Mouse (Mus musculus) liver, embryonic 12.5 days (tissue): ENCODE data around the gene Cntd1. TPM values are rescaled to one million over a fixed set of nuclear protein-coding genes. Genes with fewer than 3 reads are reported as not detected.
"Not testable (repeated sequence)": the region's sequence is repeated elsewhere in the genome, so short reads cannot be mapped to it uniquely, and the experiment has no call there.

ENCODE experiments used
- ATAC-seq: fragments of 200-750 bp; cut with Nextera tagmentation; 2 replicates; pipeline ENCODE4 v1.8.0; 2017; ENCODE audit warnings: moderate number of reproducible peaks, mild to moderate bottlenecking, moderate library complexity
- H3K27ac ChIP-seq: fragments of 300-500 bp; sonication (generic); 2 replicates; pipeline ENCODE4 v1.5.1; 2016; ENCODE audit warnings: mild to moderate bottlenecking
- H3K27me3 ChIP-seq: fragments of 300-500 bp; sonication (generic); replicated peaks from 2 replicates; pipeline ENCODE4 v1.6.1; 2016; ENCODE audit warnings: mild to moderate bottlenecking, moderate library complexity
- H3K36me3 ChIP-seq: fragments of 300-500 bp; sonication (generic); 2 replicates; pipeline ENCODE4 v1.6.1; 2016; ENCODE audit warnings: mild to moderate bottlenecking, moderate library complexity
- H3K4me1 ChIP-seq: fragments of 300-500 bp; sonication (generic); 2 replicates; pipeline ENCODE4 v1.6.1; 2016
- H3K4me2 ChIP-seq: fragments of 300-500 bp; sonication (generic); 2 replicates; pipeline ENCODE4 v1.6.1; 2016; ENCODE audit warnings: mild to moderate bottlenecking, moderate library complexity
- H3K4me3 ChIP-seq: fragments of 300-500 bp; sonication (generic); 2 replicates; pipeline ENCODE4 v1.5.1; 2016; ENCODE audit warnings: mild to moderate bottlenecking, moderate library complexity
- H3K9ac ChIP-seq: fragments of 300-500 bp; sonication (generic); 2 replicates; pipeline ENCODE4 v1.6.1; 2016; ENCODE audit warnings: mild to moderate bottlenecking, moderate library complexity
- H3K9me3 ChIP-seq: fragments of 300-500 bp; sonication (generic); replicated peaks from 2 replicates; pipeline ENCODE4 v1.6.1; 2016; ENCODE audit warnings: mild to moderate bottlenecking, moderate library complexity
- WGBS: fragments of 180-500 bp; shearing (Covaris S2); methylation state at CpG from one replicate; pipeline ENCODE4 v1.1.7; 2016; ENCODE audit not compliant: insufficient replicate concordance; 5-methylcytosine and 5-hydroxymethylcytosine counted together
- polyA plus RNA-seq: library from polyadenylated mRNA; unstranded; fragments of >200 nt; fragmentation: Nextera tagmentation; extraction: Ambion mirVana; gene quantifications from 2 replicates; pipeline ENCODE4 v1.2.1, GENCODE M21; 2016

Cntd1 gene
- polyA plus RNA-seq, 1 experiment from 2014 or later, result 0.74 TPM

DNA sequence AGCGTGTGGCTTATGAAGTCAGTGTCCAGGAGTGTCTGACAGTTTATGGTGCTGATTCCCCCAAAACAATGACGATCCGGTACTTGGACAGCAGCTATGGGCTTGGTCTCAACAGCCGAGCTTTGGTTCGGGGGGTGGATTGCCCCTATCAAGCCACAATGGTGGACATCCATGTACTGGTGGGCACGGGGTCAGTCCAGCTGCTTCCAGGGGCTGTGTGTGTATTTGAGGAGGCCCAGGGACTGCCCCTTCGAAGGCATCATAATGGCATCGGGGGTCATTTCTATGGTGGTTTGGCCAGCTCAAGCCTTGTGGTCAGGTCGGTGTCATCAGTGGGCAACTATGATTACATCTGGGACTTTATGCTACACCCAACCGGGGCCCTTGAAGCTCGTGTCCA, 47.3 kb downstream of the Cntd1 start:
- Histone ChIP-seq H3K27ac (no peak overlapping the region), H3K36me3 (peaks cover 63% of the 10 kb centered on the region), H3K9me3 (no peaks in the 10 kb centered on the region), H3K9ac (no peak overlapping the region), H3K27me3 (no peaks in the 10 kb centered on the region), H3K4me1 (0 out of 2 replicates have a peak, but pooled peaks cover 4% of the 10 kb centered on the region), H3K4me3 (no peak overlapping the region), H3K4me2 (no peak overlapping the region)
- WGBS, result 86% methylated on average over 11 of the region's 11 CpGs
- no peak for ATAC-seq

- Histone ChIP-seq H3K4me1 (0 out of 2 replicates have a peak, but pooled peaks cover 4% of the 10 kb centered on the region), H3K27ac (no peak overlapping the region), H3K4me3 (no peak overlapping the region), H3K9ac (no peak overlapping the region), H3K27me3 (no peaks in the 10 kb centered on the region), H3K9me3 (no peaks in the 10 kb centered on the region), H3K36me3 (peaks cover 52% of the 10 kb centered on the region), H3K4me2 (no peak overlapping the region)
- WGBS, result 52% methylated on average over 3 of the region's 3 CpGs
- no peak for ATAC-seq
Measured at GRCm38 (mm10) chr11:101327311-101327710, 48.5 kb downstream of the Cntd1 start.

DNA sequence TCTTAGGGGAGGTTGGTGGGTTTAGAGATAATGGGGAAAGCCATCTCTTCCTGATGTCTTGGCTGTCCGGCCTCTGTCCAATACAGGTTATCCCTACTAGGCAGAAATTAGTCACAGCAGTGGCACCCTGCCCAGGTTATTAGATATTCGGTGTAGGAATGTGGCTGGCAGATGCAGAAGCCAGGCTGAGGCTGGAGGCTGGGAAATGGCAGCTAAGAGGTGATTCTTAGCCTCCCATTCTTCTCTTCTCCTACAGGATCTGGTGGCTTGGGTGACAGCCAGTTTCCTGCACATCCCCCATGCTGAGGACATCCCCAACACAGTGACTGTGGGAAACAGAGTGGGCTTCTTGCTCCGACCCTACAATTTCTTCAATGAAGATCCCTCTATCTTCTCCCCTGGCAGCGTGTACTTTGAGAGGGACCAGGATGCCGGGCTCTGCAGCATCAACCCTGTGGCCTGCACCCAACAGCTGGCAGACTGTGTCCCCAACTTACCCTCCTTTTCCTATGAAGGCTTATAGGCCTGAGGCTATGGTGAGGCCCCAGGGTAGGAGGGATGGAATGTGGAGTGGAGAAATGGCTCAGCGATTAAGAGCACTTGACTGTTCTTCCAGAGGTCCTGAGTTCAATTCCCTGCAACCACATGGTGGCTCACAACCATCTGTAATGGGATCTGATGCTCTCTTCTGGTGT, 50.3 kb downstream of the Cntd1 start:
- Histone ChIP-seq H3K4me3 (no peak overlapping the region), H3K36me3 (peaks cover 34% of the 10 kb centered on the region), H3K4me1 (peaks cover 7% of the 10 kb centered on the region; the same call in 1 of the 2 replicates), H3K27ac (no peak overlapping the region), H3K27me3 (no peaks in the 10 kb centered on the region), H3K9me3 (no peaks in the 10 kb centered on the region), H3K4me2 (no peak overlapping the region), H3K9ac (no peak overlapping the region)
- ATAC-seq, result no peak
- 73% methylated on average over 6 of the region's 6 CpGs for WGBS

DNA sequence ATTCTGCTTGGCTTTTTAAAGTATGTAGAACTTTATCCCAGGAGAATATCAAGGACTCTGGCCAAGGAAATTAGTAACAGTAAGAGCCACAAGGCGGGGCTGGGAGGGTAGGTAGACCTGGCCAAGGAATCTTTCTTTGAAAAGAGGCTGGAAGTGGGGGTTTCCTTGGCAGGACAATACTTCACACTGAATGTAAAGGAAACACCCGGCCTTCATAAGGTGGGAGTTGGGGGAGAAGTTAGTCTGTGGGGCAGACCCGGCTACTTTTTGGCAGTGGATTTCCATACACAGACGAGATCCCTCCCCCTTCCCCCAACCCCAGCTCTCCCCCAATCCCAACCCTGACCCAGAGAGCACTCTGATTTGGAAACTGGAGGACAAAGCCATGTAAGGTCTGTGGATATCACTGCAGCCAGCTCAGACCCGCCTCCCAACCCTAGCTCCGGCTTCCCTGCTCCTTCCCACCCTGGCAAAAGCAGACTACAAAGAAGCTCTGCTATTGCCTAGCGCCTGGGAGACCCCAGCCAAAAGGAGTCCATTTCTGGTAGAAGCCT, 51.6 kb downstream of the Cntd1 start, which contains the start of gene Aoc3:
Aoc3 (plus strand) TSS at position 235 of the 554 bp plus-strand sequence.
- peaks cover 14% of the 10 kb centered on the region for H3K4me1 ChIP-seq
- no peaks in the 10 kb centered on the region for H3K9me3 ChIP-seq
- H3K4me3 ChIP-seq, result no peak within 1 kb of the TSS
- H3K9ac ChIP-seq, result no peak within 1 kb of the TSS
- H3K36me3 ChIP-seq, result peaks cover 20% of the 10 kb centered on the region
- no peak within 1 kb of the TSS for H3K4me2 ChIP-seq
- H3K27ac ChIP-seq, result no peak within 1 kb of the TSS
- 63% methylated on average over 7 of the region's 7 CpGs for WGBS
- H3K27me3 ChIP-seq, result no peaks in the 10 kb centered on the region
- no peak for ATAC-seq

GRCm38 (mm10) chr11:101330961-101331360, 52.1 kb downstream of the Cntd1 start:
- H3K4me3 ChIP-seq, H3K27me3 ChIP-seq, H3K27ac ChIP-seq, H3K4me2 ChIP-seq, H3K9ac ChIP-seq, H3K9me3 ChIP-seq, ATAC-seq: not testable (repeated sequence)
- 71% methylated on average over 6 of the region's 6 CpGs for WGBS
- Histone ChIP-seq H3K4me1 (peaks cover 14% of the 10 kb centered on the region), H3K36me3 (peaks cover 15% of the 10 kb centered on the region)

DNA sequence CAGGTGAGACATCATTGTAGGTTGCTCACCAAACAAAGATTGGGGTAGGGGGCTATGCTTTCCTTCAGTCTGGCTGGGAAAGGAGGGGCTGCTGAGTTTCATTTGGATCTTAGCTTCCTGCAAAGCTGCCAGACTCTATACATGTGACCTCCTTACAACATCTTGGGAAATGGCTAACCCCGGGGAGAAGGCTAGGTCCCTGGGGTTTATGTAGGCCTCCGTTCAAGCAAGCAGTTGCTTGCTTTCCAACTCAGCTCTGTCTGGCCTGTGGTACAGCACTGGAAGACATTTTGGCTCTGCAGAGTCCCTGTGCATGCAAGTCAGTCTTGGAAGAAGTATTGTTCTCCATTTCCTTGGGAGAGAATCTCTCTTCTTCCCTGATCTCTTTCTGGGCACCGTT, 53.7 kb downstream of the Cntd1 start:
- no peaks in the 10 kb centered on the region for H3K9me3 ChIP-seq
- H3K27ac ChIP-seq, result no peak overlapping the region
- H3K4me3 ChIP-seq, result no peak overlapping the region
- no peaks in the 10 kb centered on the region; the same call in 1 of the 2 replicates for H3K27me3 ChIP-seq
- 72% methylated on average over 3 of the region's 3 CpGs for WGBS
- no peak overlapping the region for H3K9ac ChIP-seq
- no peak for ATAC-seq
- H3K4me1 ChIP-seq, result peaks cover 14% of the 10 kb centered on the region
- H3K4me2 ChIP-seq, result no peak overlapping the region
- peaks cover 8% of the 10 kb centered on the region; the same call in 1 of the 2 replicates for H3K36me3 ChIP-seq

GRCm38 (mm10) chr11:101334023-101334422, 55.2 kb downstream of the Cntd1 start:
- no peak overlapping the region for H3K9ac ChIP-seq
- no peak for ATAC-seq
- no peak overlapping the region for H3K27ac ChIP-seq
- H3K4me1 ChIP-seq, result peaks cover 29% of the 10 kb centered on the region
- H3K4me2 ChIP-seq, result no peak overlapping the region
- no peaks in the 10 kb centered on the region; the same call in 1 of the 2 replicates for H3K27me3 ChIP-seq
- H3K4me3 ChIP-seq, result no peak overlapping the region
- H3K36me3 ChIP-seq, result peaks cover 3% of the 10 kb centered on the region; the same call in 1 of the 2 replicates
- no peaks in the 10 kb centered on the region for H3K9me3 ChIP-seq
- 51% methylated on average over 10 of the region's 10 CpGs for WGBS

GRCm38 (mm10) chr11:101334516-101334915, 55.7 kb downstream of the Cntd1 start:
- WGBS, result 38% methylated on average over 6 of the region's 6 CpGs
- ATAC-seq, result no peak
- Histone ChIP-seq H3K4me3 (no peak overlapping the region), H3K27me3 (no peaks in the 10 kb centered on the region; the same call in 1 of the 2 replicates), H3K9me3 (no peaks in the 10 kb centered on the region), H3K27ac (no peak overlapping the region), H3K4me2 (no peak overlapping the region), H3K36me3 (no peaks in the 10 kb centered on the region), H3K4me1 (peaks cover 31% of the 10 kb centered on the region), H3K9ac (0 out of 2 replicates have a peak overlapping the region, but pooled peaks have one; percentile 19)

DNA sequence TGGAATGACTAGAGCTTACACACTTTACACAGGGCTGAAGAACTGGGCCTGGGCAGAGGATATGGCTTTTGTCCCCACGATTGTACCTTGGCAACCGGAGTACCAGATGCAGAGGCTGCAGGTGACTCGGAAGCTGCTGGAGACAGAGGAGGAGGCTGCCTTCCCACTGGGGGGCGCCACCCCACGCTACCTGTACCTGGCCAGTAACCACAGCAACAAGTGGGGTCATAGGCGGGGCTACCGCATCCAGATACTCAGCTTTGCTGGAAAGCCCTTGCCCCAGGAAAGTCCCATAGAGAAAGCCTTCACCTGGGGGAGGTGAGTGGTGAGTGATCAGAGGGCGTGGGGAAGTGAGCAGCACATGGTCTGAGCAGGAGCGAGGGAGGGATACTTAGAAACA, 56.9 kb downstream of the Cntd1 start:
- H3K9ac ChIP-seq, result no peak overlapping the region
- H3K4me3 ChIP-seq, result no peak overlapping the region
- H3K27ac ChIP-seq, result no peak overlapping the region
- 74% methylated on average over 9 of the region's 9 CpGs for WGBS
- H3K4me1 ChIP-seq, result peaks cover 31% of the 10 kb centered on the region
- H3K9me3 ChIP-seq, result no peaks in the 10 kb centered on the region
- no peak overlapping the region for H3K4me2 ChIP-seq
- no peak for ATAC-seq
- H3K27me3 ChIP-seq, result no peaks in the 10 kb centered on the region; the same call in 1 of the 2 replicates
- H3K36me3 ChIP-seq, result no peaks in the 10 kb centered on the region

DNA sequence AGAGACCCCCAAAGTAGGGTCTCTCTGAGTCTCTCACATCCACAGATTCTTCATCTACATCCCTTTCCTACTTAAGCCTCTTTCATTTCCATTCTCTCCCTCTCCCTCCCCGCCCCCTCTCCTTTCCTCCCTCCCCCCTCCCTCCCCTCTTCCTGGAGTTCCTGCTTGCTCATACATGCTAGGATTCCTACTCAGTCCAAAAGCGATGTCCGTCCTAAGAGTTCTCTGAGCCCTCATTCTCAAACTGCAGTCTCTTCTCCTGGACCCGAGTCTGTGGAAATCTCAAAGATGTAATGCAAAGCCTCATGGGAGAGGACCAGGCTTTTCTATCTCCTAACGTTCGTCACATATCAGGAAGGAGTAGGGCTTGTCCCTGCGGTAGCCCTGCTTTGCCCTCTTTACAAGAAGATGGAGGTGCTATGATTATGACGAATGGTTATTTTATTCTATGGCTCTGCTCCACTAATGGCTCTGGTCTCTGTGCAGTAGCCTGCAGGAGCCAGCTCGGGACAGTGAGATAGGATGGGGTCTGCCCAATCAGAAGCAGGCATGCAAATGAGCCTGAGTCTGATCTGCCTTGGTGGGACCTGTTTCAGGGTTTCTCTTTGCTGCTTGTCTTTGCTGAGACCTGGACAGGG, 59.4 kb downstream of the Cntd1 start:
- Histone ChIP-seq H3K27me3 (no peaks in the 10 kb centered on the region; the same call in 1 of the 2 replicates), H3K9ac (no peak overlapping the region), H3K36me3 (no peaks in the 10 kb centered on the region), H3K9me3 (no peaks in the 10 kb centered on the region), H3K27ac (0 out of 2 replicates have a peak overlapping the region, but pooled peaks have one; percentile 18), H3K4me3 (peak overlapping the region; percentile 4; the same call in 1 of the 2 replicates), H3K4me1 (peaks cover 31% of the 10 kb centered on the region), H3K4me2 (peak overlapping the region; percentile 48)
- ATAC-seq, result peak; percentile 88
- WGBS, result 2% methylated on average over 9 of the region's 9 CpGs
